Mouse (Mus musculus): ENCODE results near the gene Nop58. TPM values are rescaled to one million over a fixed set of nuclear protein-coding genes. Genes with fewer than 3 reads are reported as not detected.
"Not testable (repeated sequence)": the region's sequence is repeated elsewhere in the genome, so short reads cannot be mapped to it uniquely, and the experiment has no call there.

The Nop58 gene
- total RNA-seq, 2 experiments from 2014 or later: 24.0 to 32.1 TPM

GRCm38 (mm10) chr1:59698207-59698606, 13.4 kb downstream of the Nop58 start:
- intact Hi-C loops (cut with DNase I): no loop called here
- no peak for DNase-seq

GRCm38 (mm10) chr1:59701766-59702165, 17.0 kb downstream of the Nop58 start:
- DNase-seq: peak; percentile 9 to 15
- intact Hi-C loops (cut with DNase I): loop anchor here (5.0 to 10.0 kb wide), 3 partner anchors 61 to 263 kb away; partner anchors contain the start of gene Bmpr2

DNA sequence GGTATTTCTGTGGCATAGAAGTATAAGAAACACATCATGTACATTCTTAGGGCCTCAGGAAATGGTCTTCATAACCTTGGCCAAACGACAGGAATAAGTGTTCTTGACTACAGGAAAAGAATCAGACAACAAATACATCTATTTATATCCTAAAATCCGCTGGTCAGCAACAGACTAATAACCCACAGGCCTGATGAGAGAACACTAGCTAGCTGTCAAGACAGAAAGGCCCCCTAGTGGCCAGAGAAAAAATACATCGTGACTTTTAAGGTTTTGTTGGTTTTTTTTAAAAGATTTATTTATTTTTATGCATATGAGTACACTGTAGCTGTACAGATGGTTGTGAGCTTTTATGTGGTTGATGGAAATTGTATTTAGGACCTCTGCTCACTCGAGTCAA, 35.1 kb downstream of the Nop58 start:
- intact Hi-C loops (cut with DNase I): no loop called here
- no peak for DNase-seq

- no peak for DNase-seq
- intact Hi-C loops (cut with DNase I): no loop called here
These were observed 40.9 kb downstream of the Nop58 start for GRCm38 (mm10) chr1:59725661-59726060.

DNA sequence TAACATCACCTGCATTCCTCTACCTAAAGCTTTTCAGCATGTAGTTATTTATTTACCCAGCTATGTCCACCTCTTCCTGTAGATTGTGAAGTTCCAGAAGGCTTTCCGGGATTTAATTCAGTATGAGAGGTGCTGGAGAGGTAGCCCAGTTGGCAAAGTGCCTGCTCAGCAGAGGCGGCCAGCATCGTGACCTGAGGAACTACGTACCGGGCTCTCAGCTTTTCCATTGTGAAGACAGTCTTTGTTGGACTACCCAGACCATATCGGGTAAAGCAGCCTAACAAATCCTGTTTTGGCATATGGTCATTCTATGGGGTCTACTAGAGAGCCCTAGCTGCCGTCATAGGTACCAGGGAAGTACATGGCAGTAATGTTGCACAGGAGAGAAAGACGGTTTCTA, 45.3 kb downstream of the Nop58 start:
- DNase-seq: no peak
- intact Hi-C loops (cut with DNase I): no loop called here

DNA sequence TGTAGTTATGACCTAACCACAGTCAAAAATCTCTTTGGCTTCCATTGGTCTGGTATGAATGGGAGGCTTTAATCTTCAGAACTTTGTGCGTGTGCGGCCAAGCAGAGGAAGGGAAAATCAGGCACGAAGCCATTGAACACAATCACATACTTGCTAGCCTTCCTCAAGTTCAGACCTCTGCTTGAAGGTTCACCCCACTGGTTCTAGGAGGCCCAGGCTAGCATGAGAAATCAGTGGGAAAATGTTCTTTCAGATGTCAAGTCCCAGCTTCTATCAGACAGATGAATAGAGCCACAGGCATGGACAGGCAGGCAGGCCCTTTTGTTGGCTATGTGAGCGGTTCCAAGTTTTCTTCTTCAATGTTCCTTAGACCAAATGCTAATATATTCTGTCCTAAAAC, 46.0 kb downstream of the Nop58 start:
- intact Hi-C loops (cut with DNase I): no loop called here
- no peak for DNase-seq

- intact Hi-C loops (cut with DNase I): no loop called here
- peak in 1 of 2 experiments; percentile 6 for DNase-seq
These were observed 49.3 kb downstream of the Nop58 start for GRCm38 (mm10) chr1:59734076-59734475.

DNA sequence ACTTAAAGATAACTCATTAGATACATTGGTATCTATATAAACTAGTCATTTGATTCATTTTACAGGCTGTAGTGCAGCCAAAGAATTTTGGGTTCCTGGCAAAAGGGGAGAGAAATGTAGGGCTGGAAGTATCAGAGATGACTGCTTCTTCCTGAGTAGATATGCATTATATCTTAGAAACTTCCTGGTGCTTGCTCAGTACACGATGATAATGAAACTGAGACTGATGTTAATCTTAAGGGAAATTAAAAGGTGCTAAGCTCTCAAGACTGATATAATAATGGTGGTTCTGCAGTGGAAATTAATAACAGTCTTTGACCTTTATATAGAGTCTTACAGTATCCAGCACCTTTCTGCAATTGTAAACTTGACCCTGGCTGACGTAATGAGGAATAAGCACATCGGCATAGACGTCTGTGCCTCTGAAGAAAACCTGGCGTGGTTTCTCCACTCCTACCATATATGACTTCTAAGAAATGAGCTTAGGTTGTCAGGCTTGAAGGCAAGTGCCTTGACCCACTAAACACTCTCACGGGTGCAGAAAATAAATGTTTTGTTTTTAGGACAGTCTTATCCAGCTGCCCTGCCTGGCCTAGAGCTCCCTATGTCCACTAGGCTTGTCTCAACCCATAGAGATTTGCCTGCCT, 54.1 kb downstream of the Nop58 start:
- intact Hi-C loops (cut with DNase I): no loop called here
- DNase-seq: no peak

- intact Hi-C loops (cut with DNase I): no loop called here
- DNase-seq: peak; percentile 9 to 12
These were observed 55.0 kb downstream of the Nop58 start for GRCm38 (mm10) chr1:59739577-59740354.

- intact Hi-C loops (cut with DNase I): no loop called here
- DNase-seq: no peak
These were observed 64.3 kb downstream of the Nop58 start for GRCm38 (mm10) chr1:59749047-59749446.

- DNase-seq; intact Hi-C loops (cut with DNase I): not testable (repeated sequence)
These were observed 65.0 kb downstream of the Nop58 start for GRCm38 (mm10) chr1:59749724-59750123.

DNA sequence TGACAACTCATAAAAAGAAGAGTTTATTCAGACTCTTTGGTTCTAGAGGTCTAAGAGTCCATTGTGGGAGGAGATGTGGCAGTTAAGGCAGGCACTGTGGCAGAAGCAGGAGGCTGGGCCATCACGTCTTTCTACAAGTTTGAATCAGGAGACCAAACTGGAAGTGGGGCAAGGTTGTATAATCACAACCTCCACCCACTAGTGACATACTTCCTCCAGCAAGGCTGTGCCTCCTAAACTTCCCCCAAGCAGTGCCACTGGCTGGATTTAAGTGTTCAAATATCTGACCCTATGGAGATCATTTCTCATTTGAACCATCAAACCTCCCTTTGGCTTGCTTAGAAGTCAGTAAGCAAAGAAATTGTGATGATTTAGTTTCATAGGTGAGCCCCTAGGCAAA, 70.5 kb downstream of the Nop58 start:
- DNase-seq: no peak
- intact Hi-C loops (cut with DNase I): no loop called here

DNA sequence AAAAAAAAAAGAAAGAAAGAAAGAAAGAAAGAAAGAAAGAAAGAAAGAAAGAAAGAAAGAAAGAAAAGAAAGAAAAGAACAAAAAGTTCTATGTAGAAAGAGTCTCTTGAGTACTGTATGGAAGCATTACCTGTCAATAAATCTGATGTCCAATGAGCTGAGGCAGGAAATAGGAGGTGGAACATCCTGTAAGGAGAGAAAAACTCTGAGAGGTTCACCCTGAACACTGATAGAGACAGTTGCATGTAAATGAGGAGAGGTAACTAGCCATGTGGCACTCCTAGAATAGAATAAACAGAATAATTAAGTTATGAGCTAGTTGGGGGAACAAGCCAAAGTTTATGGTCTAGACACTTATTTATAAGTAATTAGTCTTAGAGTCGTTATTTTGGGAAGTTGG, 73.6 kb downstream of the Nop58 start:
- DNase-seq: no peak
- intact Hi-C loops (cut with DNase I): no loop called here

- intact Hi-C loops (cut with DNase I): loop anchor here (5.0 to 10.0 kb wide), 3 partner anchors 60 to 113 kb away; no protein-coding TSS in a partner anchor
These were observed 77.4 kb downstream of the Nop58 start for GRCm38 (mm10) chr1:59762208-59762607.

DNA sequence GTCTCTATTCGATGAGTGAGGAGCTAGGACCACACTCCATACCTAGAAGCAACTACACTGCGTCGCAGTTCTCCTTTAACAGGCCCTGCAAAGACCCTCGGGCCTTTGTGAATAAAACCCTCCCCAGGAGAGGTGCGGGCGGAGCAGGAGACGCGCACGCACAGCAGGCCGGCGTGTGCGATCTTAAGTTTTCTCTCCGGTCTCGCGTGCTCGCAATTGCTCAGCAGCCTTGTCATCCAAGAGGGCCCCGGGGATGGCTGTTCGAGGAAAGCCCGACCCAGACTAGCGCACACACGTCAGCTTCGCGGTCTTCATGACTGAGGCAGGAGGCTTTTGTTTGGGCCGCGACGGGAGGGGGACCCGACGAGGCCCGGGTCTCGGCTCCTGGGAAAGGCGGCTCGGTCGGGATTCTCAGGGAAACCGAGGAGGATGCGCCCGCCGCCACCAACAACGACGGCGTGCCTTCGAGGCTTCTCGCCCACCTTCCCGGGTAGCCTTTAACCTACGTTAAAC, 77.9 kb downstream of the Nop58 start:
- intact Hi-C loops (cut with DNase I): loop anchor here (5.0 to 10.0 kb wide), 3 partner anchors 60 to 112 kb away; no protein-coding TSS in a partner anchor
- DNase-seq: no peak

More at GRCm38 (mm10) chr1:59762208-59762607, 77.4 kb downstream of the Nop58 start:
- DNase-seq: no peak

DNA sequence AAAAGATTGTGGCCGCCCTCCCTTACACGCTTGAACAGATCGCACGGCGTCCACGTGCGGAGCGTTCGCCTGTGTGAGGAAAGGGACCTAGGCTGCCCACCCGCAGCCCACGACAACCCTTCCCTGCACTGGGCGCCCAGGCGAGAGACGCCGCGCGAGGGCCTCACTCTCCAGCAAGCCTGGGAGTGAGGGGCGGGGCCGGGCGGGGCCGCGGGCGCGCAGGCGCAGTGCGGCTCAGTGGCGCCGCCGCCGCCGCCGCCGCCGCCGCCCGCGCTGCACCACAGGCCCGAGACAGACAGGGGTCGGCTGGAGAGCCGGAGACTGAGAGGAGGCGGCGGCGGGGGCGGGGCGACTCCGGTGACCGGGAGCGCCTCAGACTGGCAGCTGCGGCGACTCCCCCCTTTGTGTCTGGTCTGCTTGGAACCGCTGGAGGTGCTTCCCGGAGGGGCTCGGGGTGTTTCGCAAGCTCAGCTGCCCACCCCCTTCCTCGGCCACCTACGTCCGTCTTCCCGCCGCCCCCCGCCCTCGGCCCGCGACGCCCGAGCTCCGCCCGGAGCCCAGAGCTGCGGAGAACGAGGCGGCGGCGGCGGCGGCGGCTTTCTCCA, 78.5 kb downstream of the Nop58 start, which contains the start of gene Bmpr2:
Gene Bmpr2, plus strand, starts transcription at position 237 of the 605 bp plus-strand sequence.
- intact Hi-C loops (cut with DNase I): loop anchor here (5.0 to 10.0 kb wide), 3 partner anchors 61 to 112 kb away; no protein-coding TSS in a partner anchor
- DNase-seq: peak; percentile 89 to 91

DNA sequence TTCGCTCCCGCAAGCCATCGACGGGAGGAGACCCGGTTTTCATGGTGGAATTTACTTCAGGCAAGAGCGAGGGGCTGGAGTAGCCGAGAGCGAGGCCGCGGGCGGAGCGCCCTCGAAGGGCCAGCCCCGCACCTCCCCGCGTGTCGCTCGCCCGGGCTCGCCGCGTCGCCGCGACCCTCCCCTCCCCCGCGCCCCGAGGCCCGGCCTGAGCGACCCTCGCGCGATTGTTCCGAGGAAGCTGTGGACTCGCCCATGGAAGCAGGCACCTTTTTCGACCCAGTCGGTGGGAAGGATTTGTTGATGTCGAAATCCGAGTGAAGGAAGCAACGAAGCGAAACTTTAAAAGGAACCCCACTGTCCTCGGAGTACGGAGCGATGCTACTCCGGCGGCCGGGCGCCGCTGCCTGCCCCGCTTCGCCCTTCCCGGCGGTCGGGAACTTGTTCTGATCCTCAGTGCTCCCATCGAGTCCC, 79.0 kb downstream of the Nop58 start:
- DNase-seq: peak; percentile 66 to 80
- intact Hi-C loops (cut with DNase I): loop anchor here (2.0 to 10.0 kb wide), 4 partner anchors 41 to 111 kb away; no protein-coding TSS in a partner anchor

DNA sequence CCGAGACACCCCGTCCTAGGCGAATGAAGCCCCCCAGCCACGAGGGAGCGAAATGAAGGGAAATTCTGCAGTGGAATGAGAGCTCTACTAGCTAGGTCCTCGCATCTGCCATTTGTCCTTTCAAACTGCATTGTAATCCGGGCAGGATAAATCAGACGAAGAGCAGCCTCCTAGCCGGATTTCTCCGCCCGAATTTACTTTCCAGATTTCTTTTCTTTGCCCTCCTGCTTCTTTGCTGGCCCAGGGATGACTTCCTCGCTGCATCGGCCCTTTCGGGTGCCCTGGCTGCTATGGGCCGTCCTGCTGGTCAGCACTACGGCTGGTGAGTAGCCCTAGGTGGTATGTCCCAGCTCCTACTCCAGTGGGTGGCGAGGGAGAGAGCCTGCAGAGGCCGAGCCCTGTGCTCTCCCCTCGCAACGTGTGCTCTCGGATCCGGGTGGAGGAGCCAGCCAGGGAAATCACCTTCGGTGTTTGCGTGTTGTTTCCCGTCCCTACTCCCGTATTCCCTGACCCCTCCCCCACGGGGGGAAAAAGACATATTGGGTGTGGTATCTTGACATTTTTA, 79.7 kb downstream of the Nop58 start:
- peak; percentile 59 to 73 for DNase-seq
- intact Hi-C loops (cut with DNase I): loop anchor here (2.0 to 10.0 kb wide), 4 partner anchors 40 to 110 kb away; no protein-coding TSS in a partner anchor

DNA sequence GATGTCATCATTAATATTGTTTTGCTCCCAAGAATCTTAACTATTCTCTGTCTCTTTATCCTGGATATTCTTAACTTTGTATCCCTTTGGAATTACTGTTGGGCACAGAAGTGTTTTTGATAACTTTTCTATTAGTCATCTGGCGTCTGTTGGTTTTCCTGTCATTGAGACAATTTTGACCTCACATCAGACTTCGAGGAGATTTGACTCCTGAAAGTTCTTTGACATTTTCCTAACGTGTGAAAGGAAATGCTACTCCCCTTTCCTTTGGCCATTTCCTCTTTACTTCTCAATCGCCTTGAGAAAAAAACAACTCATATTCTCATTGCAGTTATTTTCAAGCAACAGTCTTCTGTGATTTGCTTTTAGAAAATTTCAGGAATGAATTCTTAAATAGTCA, 80.5 kb downstream of the Nop58 start:
- intact Hi-C loops (cut with DNase I): loop anchor here (2.0 to 10.0 kb wide), 2 partner anchors 40 to 110 kb away; no protein-coding TSS in a partner anchor
- DNase-seq: no peak

GRCm38 (mm10) chr1:59766626-59767025, 81.9 kb downstream of the Nop58 start:
- no peak for DNase-seq

More at GRCm38 (mm10) chr1:59766626-59767025, 81.9 kb downstream of the Nop58 start:
- intact Hi-C loops (cut with DNase I): loop anchor here (10.0 kb wide), 1 partner anchor 108 kb away; no protein-coding TSS in a partner anchor
